Mouse (Mus musculus) erythroblast, embryonic 14.5 days (primary cell): ENCODE data around the gene Gm20547.

Source experiments
- GATA1 ChIP-seq: IDR thresholded peaks from 2 replicates; pipeline ENCODE4 v1.6.1; 2012; ENCODE audit warnings: low read length, inconsistent platforms, mixed read lengths
- TAL1 ChIP-seq: IDR thresholded peaks from 3 replicates; pipeline ENCODE4 v1.6.1; 2012; ENCODE audit warnings: low read length, inconsistent platforms, mixed read lengths

DNA sequence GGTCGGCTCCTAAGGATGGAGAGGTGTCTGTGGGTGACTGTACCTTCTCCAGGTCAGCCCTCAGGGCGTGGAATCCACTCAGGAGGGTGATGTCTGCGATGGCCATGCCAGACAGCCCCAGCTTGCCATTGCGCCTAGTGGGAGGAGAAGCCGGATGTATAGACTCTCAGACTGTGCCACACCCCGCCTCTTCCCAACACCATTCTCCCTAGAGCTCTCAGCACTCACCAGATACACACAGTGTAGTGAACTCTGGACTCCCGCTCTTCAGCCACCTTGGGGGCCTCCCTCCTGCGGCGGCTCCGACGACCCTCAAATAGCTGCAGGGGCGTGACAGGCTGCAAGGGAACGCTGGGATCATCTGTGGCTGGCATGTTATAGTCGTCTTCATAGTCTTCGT, 70.6 kb downstream of the Gm20547 start:
- TF ChIP-seq GATA1 (no peak), TAL1 (no peak)
